Comparison of ENCODE assay signal across 8 mouse cellular contexts in the genomic region with DNA sequence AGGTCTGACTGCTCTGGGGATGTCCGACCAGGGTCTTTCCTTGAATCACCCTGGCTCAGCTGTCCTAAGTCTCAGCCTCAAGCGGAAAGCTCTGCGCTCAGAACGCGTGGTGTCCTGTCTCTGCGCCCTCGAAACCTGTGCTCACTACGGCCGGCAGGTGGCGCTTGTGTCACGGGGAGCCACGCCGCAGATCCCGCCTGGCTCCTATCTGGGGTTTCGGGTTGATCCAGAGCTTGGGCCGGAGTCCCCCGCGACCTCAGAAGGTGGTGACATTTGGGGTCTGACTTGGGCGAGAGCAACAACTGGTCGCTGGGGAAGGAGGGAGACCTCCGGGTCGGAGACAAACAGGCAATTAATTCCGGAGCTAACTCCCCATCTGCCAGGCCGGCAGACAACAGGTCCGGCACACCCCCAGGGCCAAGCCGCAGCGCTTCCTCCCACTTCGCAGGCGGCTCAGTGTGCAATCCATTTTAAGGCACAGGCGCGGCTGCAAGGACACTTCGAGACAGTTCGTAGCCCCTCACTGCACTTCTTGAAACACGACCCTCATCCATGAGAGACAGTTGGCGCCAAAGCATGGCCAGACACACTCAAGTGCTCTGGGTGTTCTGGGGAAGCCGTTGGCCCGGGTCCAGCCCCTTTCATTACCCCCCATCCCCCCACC. TPM values are rescaled to one million over a fixed set of nuclear protein-coding genes. Genes with fewer than 3 reads are reported as not detected.
DNase-seq lines count a peak whose midpoint lies in the region; TF ChIP-seq lines count a peak whose summit lies in the region.

No protein-coding gene starts in this region.

- H3K27ac ChIP-seq in left cerebral cortex, adult 2 months: no peak overlapping the region

- intact Hi-C loops in left cerebral cortex, adult 2 months (cut with DNase I): loop anchor here (1.0 to 2.0 kb wide), 3 partner anchors 305 to 398 kb away; no protein-coding TSS in a partner anchor

- H3K4me3 ChIP-seq in left cerebral cortex, adult 2 months: peak overlapping the region; percentile 54

- peak; percentile 60 for DNase-seq in adipocyte (ENCODE audit: low spot score)
- DNase-seq in cerebellum, postnatal 4 days (ENCODE audit: low spot score in 2 of 2): peak; percentile 83 to 90
- peak; percentile 89 for DNase-seq in gastrocnemius, postnatal 10 days
- peak; percentile 69 for DNase-seq in hindlimb bud, embryonic 11.5 days (ENCODE audit: extremely low spot score, low read depth, low spot score)
- peak; percentile 85 to 89 for DNase-seq in left cerebral cortex, adult 2 months (ENCODE audit: extremely low spot score in 1 of 2, low spot score in 2 of 2)
- DNase-seq in lung, postnatal 4 days: peak; percentile 85 to 89
- peak; percentile 86 to 88 for DNase-seq in right cerebral cortex, adult 2 months (ENCODE audit: low spot score in 2 of 2)
- DNase-seq in urinary bladder, postnatal 10 days (ENCODE audit: low spot score): peak; percentile 64

- peak; percentile 98 for TF ChIP-seq CTCF in left cerebral cortex, adult 2 months (IDR thresholded peaks at IDR 0.05)

RNA-seq across cellular contexts. Expression of a gene that starts 0.7 kb away (rescaled TPM):
- 10 to 100 TPM; 10.3 to 12.4 TPM for total RNA-seq in gastrocnemius, postnatal 10 days (2021)
- 1 to 10 TPM; 4.9 to 5.2 TPM for total RNA-seq in left cerebral cortex, adult 2 months (2021)

RNA-seq across cellular contexts. Expression of a gene that starts 38.9 kb away (rescaled TPM):
- total RNA-seq in gastrocnemius, postnatal 10 days (2021): under 1 TPM in 1 of 2 experiments, not detected in 1; 0.38 TPM
- total RNA-seq in left cerebral cortex, adult 2 months (2021): 1 to 10 TPM; 4.7 to 4.9 TPM

Comparison
In these comparisons a context has a peak if more than half of its experiments do, and no peak if none do; other contexts are left out.
1. RNA of a gene that starts 38.9 kb away (total RNA-seq): 4.7 to 4.9 TPM in left cerebral cortex, adult 2 months; 0.38 TPM in gastrocnemius, postnatal 10 days; every median in the first group is over 4 times any median in the second.
2. Peak in every context shown above with its lines, with median percentiles within 50 percentile points of each other: DNase-seq.